Mouse (Mus musculus): Measurements from ENCODE around the gene Tmem204. TPM values are rescaled to one million over a fixed set of nuclear protein-coding genes. Genes with fewer than 3 reads are reported as not detected.

Gene Tmem204
- polyA plus RNA-seq, 1 experiment from 2014 or later = 19.0 TPM

DNA sequence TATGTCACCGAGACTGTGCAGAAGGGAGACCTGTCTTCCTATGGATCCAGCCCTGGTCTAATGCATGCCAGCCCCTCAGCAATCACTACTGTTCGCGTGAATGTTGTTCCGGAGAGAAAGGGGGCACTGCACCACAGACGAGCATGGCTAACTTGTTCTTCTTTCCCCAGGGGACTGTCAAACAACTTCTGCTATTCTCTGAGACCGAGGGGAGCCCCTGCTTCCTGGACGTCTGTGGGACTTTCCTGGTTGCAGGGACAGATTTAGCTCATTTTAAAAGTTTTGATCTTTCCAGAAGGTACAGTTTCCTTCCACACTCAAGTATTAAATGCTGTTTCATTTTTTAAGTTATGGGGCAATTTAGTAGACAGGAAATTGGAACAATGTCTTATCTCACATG is 38.5 kb downstream of the Tmem204 start:
- Histone ChIP-seq H3K4me2 (replicated peaks; ENCODE audit: low read depth) (no peak overlapping the region), H3K4me3 (ENCODE audit: low read depth, low read length) (no peak overlapping the region), H3K27me3 (ENCODE audit: control insufficient read depth, insufficient read depth, low read length) (no peaks in the 10 kb centered on the region), H3K9me3 (ENCODE audit: control insufficient read depth, low read length) (no peaks in the 10 kb centered on the region), H3K9ac (ENCODE audit: low read length) (peak overlapping the region; percentile 4; the same call in 1 of the 2 replicates), H3K36me3 (ENCODE audit: control insufficient read depth, insufficient read depth, low read length) (peaks cover 3% of the 10 kb centered on the region; the same call in 1 of the 2 replicates), H3K4me1 (replicated peaks; ENCODE audit: control insufficient read depth, insufficient read depth) (no peaks in the 10 kb centered on the region), H3K27ac (replicated peaks) (no peak overlapping the region)
- ATAC-seq (ENCODE audit: low FRiP score, low TSS enrichment) (no peak), DNase-seq (ENCODE audit: low spot score) (no peak)
- TF ChIP-seq EP300 (optimal IDR thresholded peaks at IDR 0.05) = no peak
- no peak for TF ChIP-seq CTCF (IDR thresholded peaks at IDR 0.05; ENCODE audit: low read depth)
- 72% methylated on average over 7 of the region's 7 CpGs for WGBS

GRCm38 (mm10) chr17:25036183-25036582 is 47.2 kb downstream of the Tmem204 start:
- H3K4me3 ChIP-seq (ENCODE audit: low read depth, low read length) = no peak overlapping the region
- ATAC-seq (ENCODE audit: low FRiP score, low TSS enrichment) (no peak), DNase-seq (ENCODE audit: low spot score) (no peak)
- peaks cover 13% of the 10 kb centered on the region for H3K36me3 ChIP-seq (ENCODE audit: control insufficient read depth, insufficient read depth, low read length)
- H3K27ac ChIP-seq (replicated peaks) = no peak overlapping the region
- H3K4me2 ChIP-seq (replicated peaks; ENCODE audit: low read depth) = no peak overlapping the region
- no peaks in the 10 kb centered on the region for H3K27me3 ChIP-seq (ENCODE audit: control insufficient read depth, insufficient read depth, low read length)
- peak; percentile 65 for TF ChIP-seq CTCF (IDR thresholded peaks at IDR 0.05; ENCODE audit: low read depth)
- no peak for TF ChIP-seq EP300 (optimal IDR thresholded peaks at IDR 0.05)
- no peaks in the 10 kb centered on the region for H3K9me3 ChIP-seq (ENCODE audit: control insufficient read depth, low read length)
- no peak overlapping the region for H3K9ac ChIP-seq (ENCODE audit: low read length)
- H3K4me1 ChIP-seq (replicated peaks; ENCODE audit: control insufficient read depth, insufficient read depth) = no peaks in the 10 kb centered on the region
- WGBS = 62% methylated on average over 4 of the region's 4 CpGs

DNA sequence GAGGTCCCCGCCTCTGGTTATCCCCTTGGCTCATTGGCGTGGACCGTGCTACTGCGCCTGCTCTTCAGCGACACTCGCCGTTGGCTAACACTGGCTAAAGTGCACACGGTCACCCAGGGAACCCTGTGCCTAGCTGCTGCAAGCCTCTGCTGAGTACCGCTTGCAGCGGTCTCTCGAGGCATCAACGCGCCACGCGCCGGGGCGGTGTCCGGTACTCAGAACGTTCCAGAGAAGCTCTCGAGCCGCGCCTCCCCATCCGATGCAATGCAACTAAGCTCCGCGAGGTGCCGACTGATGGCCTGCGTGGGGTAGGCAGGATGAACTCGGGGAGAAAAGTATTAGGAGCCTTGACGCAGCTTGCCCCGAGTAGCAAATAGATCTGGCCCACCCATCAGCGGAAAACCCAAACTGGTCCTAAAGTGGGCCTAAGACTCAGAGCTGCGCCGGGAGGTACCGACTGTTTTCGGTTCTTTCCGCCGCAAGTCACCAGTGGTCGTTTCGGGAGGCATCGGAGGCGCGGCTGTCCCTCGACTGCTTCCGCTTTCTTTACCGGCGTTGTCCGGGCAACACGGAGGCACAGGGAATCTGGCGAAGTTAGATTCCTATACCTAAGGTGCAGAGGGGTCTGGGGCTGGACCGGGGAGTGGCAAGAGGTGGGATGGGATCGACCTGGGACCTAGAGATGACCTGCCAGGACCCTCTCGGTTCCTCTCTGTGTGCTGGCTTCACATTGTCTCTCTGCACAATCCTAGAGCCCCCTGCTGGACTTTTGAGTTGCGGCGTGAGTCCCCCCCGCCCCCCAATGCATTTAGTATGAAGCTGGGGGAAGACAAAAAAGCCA is 66.9 kb downstream of the Tmem204 start:
- Histone ChIP-seq H3K9me3 (ENCODE audit: control insufficient read depth, low read length) (no peaks in the 10 kb centered on the region), H3K4me1 (replicated peaks; ENCODE audit: control insufficient read depth, insufficient read depth) (peaks cover 4% of the 10 kb centered on the region; the same call in 1 of the 2 replicates), H3K9ac (ENCODE audit: low read length) (peak overlapping the region; percentile 61), H3K4me3 (ENCODE audit: low read depth, low read length) (peak overlapping the region; percentile 67), H3K27ac (replicated peaks) (peak overlapping the region; percentile 81), H3K4me2 (replicated peaks; ENCODE audit: low read depth) (peak overlapping the region; percentile 80), H3K36me3 (ENCODE audit: control insufficient read depth, insufficient read depth, low read length) (no peaks in the 10 kb centered on the region; the same call in 1 of the 2 replicates), H3K27me3 (ENCODE audit: control insufficient read depth, insufficient read depth, low read length) (no peaks in the 10 kb centered on the region)
- under 1% methylated on average over 55 of the region's 55 CpGs for WGBS
- TF ChIP-seq EP300 (optimal IDR thresholded peaks at IDR 0.05) (no peak), CTCF (IDR thresholded peaks at IDR 0.05; ENCODE audit: low read depth) (peak; percentile 64)
- DNase-seq (ENCODE audit: low spot score) (peak; percentile 85), ATAC-seq (ENCODE audit: low FRiP score, low TSS enrichment) (peak; percentile 91)

DNA sequence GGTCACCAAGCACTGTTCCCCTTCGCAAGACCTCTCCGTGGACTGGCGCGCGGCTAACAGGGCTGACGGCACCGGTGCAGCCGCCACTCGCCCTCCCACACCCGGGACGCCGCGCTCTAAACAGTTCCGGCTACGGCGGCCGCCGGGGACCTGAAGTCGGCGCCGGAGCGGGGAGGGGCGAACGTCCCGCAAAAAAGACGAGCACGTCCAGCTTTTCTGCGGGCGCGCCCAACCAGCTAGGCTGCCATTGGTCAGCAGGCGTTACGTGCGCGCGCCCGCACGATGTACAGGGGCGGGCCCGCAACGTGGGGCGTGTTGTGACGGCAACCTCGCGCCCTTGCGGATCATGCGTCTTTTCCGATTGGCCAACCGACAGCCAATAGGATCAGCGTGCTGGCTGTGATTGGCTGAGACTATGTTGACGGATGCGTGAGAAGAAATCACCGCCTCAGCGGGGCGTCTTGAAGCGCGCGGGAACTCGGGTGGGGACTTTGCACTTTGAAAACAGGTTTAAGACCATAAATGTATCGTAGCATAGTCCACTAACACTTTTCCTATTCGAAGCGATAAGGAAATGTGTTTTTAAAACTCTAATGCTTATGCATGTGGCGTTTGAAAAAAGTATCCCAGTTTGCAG is 67.6 kb downstream of the Tmem204 start, which contains the start of the genes Cramp1l and Ift140:
Cramp1l (minus strand) TSS at position 134 of the 637 bp plus-strand sequence.
Ift140 (plus strand) TSS at position 431 of the 637 bp plus-strand sequence.
- no peaks in the 10 kb centered on the region for H3K27me3 ChIP-seq (ENCODE audit: control insufficient read depth, insufficient read depth, low read length)
- H3K27ac ChIP-seq (replicated peaks) = peak within 1 kb of the TSS; percentile 96
- DNase-seq (ENCODE audit: low spot score) (peak; percentile 99), ATAC-seq (ENCODE audit: low FRiP score, low TSS enrichment) (peak; percentile 97)
- H3K9ac ChIP-seq (ENCODE audit: low read length) = peak within 1 kb of the TSS; percentile 91
- no peak for TF ChIP-seq CTCF (IDR thresholded peaks at IDR 0.05; ENCODE audit: low read depth)
- no peak for TF ChIP-seq EP300 (optimal IDR thresholded peaks at IDR 0.05)
- under 1% methylated on average over 61 of the region's 62 CpGs for WGBS
- peaks cover 4% of the 10 kb centered on the region; the same call in 1 of the 2 replicates for H3K4me1 ChIP-seq (replicated peaks; ENCODE audit: control insufficient read depth, insufficient read depth)
- H3K4me2 ChIP-seq (replicated peaks; ENCODE audit: low read depth) = peak within 1 kb of the TSS; percentile 95
- no peaks in the 10 kb centered on the region for H3K9me3 ChIP-seq (ENCODE audit: control insufficient read depth, low read length)
- peaks cover 3% of the 10 kb centered on the region; the same call in 1 of the 2 replicates for H3K36me3 ChIP-seq (ENCODE audit: control insufficient read depth, insufficient read depth, low read length)
- peak within 1 kb of the TSS; percentile 95 for H3K4me3 ChIP-seq (ENCODE audit: low read depth, low read length)

- peak; percentile 71 for DNase-seq (ENCODE audit: low spot score)
- TF ChIP-seq CTCF (IDR thresholded peaks at IDR 0.05; ENCODE audit: low read depth) (no peak), EP300 (optimal IDR thresholded peaks at IDR 0.05) (no peak)
- Histone ChIP-seq H3K27ac (replicated peaks) (peak overlapping the region; percentile 96), H3K4me3 (ENCODE audit: low read depth, low read length) (peak overlapping the region; percentile 95), H3K4me2 (replicated peaks; ENCODE audit: low read depth) (peak overlapping the region; percentile 95), H3K36me3 (ENCODE audit: control insufficient read depth, insufficient read depth, low read length) (peaks cover 7% of the 10 kb centered on the region), H3K27me3 (ENCODE audit: control insufficient read depth, insufficient read depth, low read length) (no peaks in the 10 kb centered on the region), H3K4me1 (replicated peaks; ENCODE audit: control insufficient read depth, insufficient read depth) (peaks cover 4% of the 10 kb centered on the region; the same call in 1 of the 2 replicates), H3K9ac (ENCODE audit: low read length) (peak overlapping the region; percentile 91), H3K9me3 (ENCODE audit: control insufficient read depth, low read length) (no peaks in the 10 kb centered on the region)
- ATAC-seq (ENCODE audit: low FRiP score, low TSS enrichment) = peak; percentile 43
- under 1% methylated on average over 39 of the region's 39 CpGs for WGBS
These were observed 68.4 kb downstream of the Tmem204 start for GRCm38 (mm10) chr17:25014841-25015570.
